Mouse (Mus musculus): ENCODE data around the gene Fpr2.

The Fpr2 gene

GRCm38 (mm10) chr17:17887774-17888248 is at the start of gene Fpr2, which contains the start of gene Fpr3:
Gene Fpr2 (plus strand): TSS chr17:17887824.
Gene Fpr3 (plus strand): TSS chr17:17887852.
- CTCF ChIA-PET, result no interaction called here
- POLR2A ChIA-PET, result no interaction called here

- ChIA-PET POLR2A (interaction anchor here (0.6 to 3.3 kb wide), 31 partner anchors 8 to 464 kb away, joined by 3 to 62 read pairs (median 5); partner anchors contain the start of genes Spaca6 (in 4 of the 4), Lnpep (in 3 of the 4) and Riok2 (in 1 of the 4)), CTCF (interaction anchor here (0.5 to 2.7 kb wide), 27 partner anchors 8 to 534 kb away, joined by 3 to 56 read pairs (median 4); partner anchors contain the start of gene Spaca6 (in 3 of the 4))
Measured at GRCm38 (mm10) chr17:17837919-17838701, 49.5 kb upstream of the Fpr2 start.

DNA sequence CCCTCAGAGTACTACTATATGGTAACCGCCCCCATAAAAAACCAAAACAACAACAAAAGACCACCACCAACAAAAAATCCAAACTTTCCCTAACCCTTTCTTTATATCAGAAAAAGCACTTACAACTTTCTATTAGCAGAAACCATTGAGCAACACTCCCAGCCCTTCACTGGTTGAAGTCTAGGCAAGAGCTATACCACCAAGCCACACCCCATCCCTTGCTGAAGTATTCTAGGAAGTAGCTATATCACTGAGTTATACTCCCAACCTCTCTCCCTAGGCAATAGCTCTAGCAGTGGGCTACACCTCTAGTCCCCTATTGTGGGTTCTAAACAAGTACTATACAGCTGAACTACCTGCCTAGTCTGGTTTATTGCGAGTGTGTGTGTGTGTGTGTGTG is 48.3 kb upstream of the Fpr2 start:
- POLR2A ChIA-PET, result interaction anchor here in 3 of 4 experiments (0.9 to 3.3 kb wide), 9 partner anchors 9 to 236 kb away, joined by 3 to 62 read pairs (median 9); partner anchors contain the start of genes Spaca6 (in 3 of the 3) and Lnpep (in 1 of the 3)
- CTCF ChIA-PET, result interaction anchor here in 2 of 4 experiments (0.5 to 2.7 kb wide), 2 partner anchors 13 to 73 kb away, joined by 4 to 13 read pairs; no protein-coding TSS in a partner anchor

DNA sequence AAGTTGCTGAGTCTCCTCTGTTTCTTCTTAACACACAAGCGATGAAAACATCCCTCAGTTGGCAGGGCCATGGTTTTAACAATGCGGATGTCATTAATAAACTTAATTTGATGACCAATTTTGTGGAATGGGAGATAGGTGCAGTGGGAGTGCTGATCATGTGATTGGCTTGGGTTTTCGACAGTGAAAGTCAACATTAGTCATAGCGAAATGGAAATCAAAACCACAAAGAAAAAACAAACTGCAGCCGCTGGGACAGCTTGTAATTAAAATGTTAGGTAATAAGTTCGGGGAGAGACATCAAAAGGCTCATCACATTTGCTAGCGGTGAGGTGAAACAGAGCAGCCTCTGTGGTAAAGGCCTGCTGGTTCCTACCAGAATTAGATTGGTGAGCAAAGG is 46.8 kb upstream of the Fpr2 start:
- ChIA-PET CTCF (no interaction called here), POLR2A (no interaction called here)

GRCm38 (mm10) chr17:17843534-17844261 is 43.9 kb upstream of the Fpr2 start:
- POLR2A ChIA-PET, result interaction anchor here in 1 of 4 experiments (1.1 kb wide), 1 partner anchor 12 kb away, joined by 3 read pairs; no protein-coding TSS in a partner anchor
- CTCF ChIA-PET, result no interaction called here

DNA sequence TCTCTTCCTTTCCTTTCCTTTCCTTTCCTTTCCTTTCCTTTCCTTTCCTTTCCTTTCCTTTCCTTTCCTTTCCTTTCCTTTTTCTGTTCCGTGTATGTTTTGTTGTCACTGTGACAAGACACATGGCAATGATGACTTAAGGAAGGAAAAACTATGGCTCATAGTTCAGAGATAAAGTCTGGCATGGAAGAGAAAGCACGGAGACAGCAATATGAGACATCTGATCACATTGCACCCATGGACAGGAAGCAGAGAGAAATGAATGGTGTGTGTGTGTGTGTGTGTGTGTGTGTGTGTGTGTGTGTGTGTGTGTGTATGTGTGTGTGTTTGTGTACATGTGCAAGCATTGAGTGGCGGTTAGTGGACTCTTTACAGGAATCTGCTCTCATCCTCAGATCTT is 43.0 kb upstream of the Fpr2 start:
- ChIA-PET CTCF (interaction anchor here in 2 of 4 experiments (1.3 to 1.4 kb wide), 2 partner anchors 12 to 415 kb away, joined by 3 to 4 read pairs; no protein-coding TSS in a partner anchor), POLR2A (interaction anchor here in 2 of 4 experiments (0.5 to 2.5 kb wide), 2 partner anchors 7 to 16 kb away, joined by 3 to 11 read pairs; no protein-coding TSS in a partner anchor)

DNA sequence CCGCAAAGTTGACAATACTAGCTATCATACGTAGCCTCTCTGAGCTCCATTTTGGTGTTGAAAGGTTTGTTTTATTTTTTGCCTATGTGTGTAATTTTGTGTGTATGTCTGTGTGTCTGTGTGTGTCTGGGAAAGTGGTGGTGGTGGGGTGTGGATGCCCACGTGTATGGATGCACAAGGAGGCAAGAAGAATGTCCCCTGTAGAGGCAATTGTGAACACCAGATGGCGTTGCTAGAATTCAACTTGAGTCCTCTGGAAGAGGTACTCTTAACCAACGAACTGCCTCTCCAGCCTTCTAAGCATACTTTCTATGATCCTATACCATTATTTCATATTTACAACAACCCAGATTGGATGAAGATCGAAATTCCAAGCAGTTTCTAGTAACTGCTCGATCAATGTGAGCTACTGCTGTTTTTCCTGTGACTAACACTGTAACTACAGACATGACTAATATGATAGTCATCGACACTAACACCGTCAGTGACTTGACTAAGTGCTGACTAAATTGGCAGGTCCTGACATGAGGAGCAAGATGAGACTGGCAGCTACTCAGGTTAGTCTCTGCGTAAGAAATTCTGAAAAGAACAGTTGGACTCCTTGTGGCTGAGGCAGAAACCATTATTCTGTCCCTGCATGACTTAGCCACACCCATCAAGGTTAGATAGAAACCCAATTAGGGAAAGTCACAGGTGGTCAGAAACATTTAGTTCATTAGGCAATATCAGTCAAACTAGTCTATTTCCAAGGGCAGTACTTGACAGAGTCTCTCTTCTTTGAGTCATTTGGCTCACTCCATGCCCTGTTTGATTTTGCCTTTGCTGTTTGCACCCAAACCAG is 42.2 kb upstream of the Fpr2 start:
- CTCF ChIA-PET, result interaction anchor here in 2 of 4 experiments (0.7 to 1.4 kb wide), 4 partner anchors 11 to 416 kb away, joined by 3 to 4 read pairs (median 3); no protein-coding TSS in a partner anchor
- POLR2A ChIA-PET, result interaction anchor here in 2 of 4 experiments (0.5 to 2.5 kb wide), 2 partner anchors 8 to 17 kb away, joined by 3 to 11 read pairs; no protein-coding TSS in a partner anchor

DNA sequence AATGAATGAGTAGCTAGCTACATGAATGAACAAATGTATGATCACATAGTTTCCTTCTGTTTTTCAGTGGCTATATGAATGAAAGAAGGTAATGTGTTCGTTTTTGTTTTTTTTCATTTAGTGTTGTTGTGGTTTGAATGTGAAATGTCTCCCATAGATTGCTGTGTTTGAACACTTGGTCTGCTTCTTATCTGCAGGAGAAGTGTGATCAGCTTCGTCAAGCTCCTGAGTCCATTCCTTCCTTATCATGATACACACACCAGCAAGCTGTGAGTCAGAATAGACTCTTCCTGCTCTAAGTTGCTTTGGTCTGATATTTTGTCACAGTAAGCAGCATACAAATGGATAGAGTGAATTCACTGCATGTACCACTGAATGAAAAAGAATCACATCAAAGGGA is 38.6 kb upstream of the Fpr2 start:
- POLR2A ChIA-PET, result interaction anchor here (0.7 to 2.2 kb wide), 6 partner anchors 9 to 87 kb away, joined by 3 to 8 read pairs (median 4); no protein-coding TSS in a partner anchor
- CTCF ChIA-PET, result interaction anchor here in 1 of 4 experiments (1.6 kb wide), 1 partner anchor 11 kb away, joined by 6 read pairs; no protein-coding TSS in a partner anchor

GRCm38 (mm10) chr17:17849906-17850712 is 37.5 kb upstream of the Fpr2 start:
- ChIA-PET POLR2A (interaction anchor here in 1 of 4 experiments (0.5 kb wide), 1 partner anchor 24 kb away, joined by 4 read pairs; no protein-coding TSS in a partner anchor), CTCF (no interaction called here)

DNA sequence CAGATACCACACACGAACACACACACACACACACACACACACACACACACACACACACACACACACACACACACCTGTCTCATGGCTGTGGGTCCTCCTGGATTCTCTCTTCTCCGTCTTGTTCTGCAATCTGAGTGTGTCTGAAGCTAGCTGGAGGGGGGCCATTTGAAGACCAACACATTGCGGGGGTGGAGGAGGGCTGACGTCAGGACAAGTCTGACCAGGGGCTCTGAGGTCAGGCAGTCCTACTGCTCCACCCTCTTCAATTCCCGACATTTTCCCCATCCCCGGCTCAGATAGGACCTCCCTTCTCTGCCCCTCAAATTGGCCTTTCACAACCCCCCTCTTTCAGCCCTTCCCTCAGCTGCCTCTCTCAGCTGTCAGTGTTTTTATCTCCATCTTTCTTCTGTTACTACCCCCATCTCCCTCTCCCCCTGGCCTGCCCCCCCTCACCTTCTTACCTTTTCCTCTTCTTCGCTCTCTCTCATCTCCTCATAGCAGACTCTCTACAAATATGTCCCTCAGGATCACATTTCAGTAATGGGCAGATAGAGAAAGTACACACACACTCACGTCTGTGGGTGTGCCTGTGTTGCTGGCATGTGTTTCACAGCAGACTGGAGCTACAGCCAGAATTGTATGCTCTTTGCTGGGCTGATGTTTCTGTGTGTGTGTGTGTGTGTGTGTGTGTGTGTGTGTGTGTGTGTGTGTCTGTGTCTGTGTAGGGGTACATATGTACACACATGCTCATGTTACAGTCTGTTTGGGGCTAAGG is 32.4 kb upstream of the Fpr2 start, which contains the start of gene Has1:
Gene Has1, minus strand, starts transcription at position 142 of the 775 bp plus-strand sequence.
- ChIA-PET CTCF (no interaction called here), POLR2A (interaction anchor here in 1 of 4 experiments (0.8 kb wide), 1 partner anchor 13 kb away, joined by 5 read pairs; no protein-coding TSS in a partner anchor)

GRCm38 (mm10) chr17:17856612-17857011 is 31.0 kb upstream of the Fpr2 start:
- ChIA-PET CTCF (interaction anchor here in 1 of 4 experiments (1.0 kb wide), 2 partner anchors 11 to 19 kb away, joined by 3 read pairs; no protein-coding TSS in a partner anchor), POLR2A (interaction anchor here in 1 of 4 experiments (0.5 to 0.8 kb wide), 2 partner anchors 28 to 30 kb away, joined by 3 to 4 read pairs; partner anchors contain the start of gene Spaca6)

GRCm38 (mm10) chr17:17857446-17857845 is 30.2 kb upstream of the Fpr2 start:
- ChIA-PET POLR2A (no interaction called here), CTCF (no interaction called here)

GRCm38 (mm10) chr17:17860110-17860509 is 27.5 kb upstream of the Fpr2 start:
- ChIA-PET POLR2A (interaction anchor here in 1 of 4 experiments (0.6 kb wide), 1 partner anchor 33 kb away, joined by 3 read pairs; no protein-coding TSS in a partner anchor), CTCF (interaction anchor here in 2 of 4 experiments (0.6 to 0.7 kb wide), 3 partner anchors 14 to 93 kb away, joined by 3 read pairs; no protein-coding TSS in a partner anchor)

- ChIA-PET CTCF (no interaction called here), POLR2A (interaction anchor here in 2 of 4 experiments (1.0 to 1.6 kb wide), 2 partner anchors 24 to 25 kb away, joined by 3 to 5 read pairs; no protein-coding TSS in a partner anchor)
Measured at GRCm38 (mm10) chr17:17862360-17862759, 25.3 kb upstream of the Fpr2 start.

DNA sequence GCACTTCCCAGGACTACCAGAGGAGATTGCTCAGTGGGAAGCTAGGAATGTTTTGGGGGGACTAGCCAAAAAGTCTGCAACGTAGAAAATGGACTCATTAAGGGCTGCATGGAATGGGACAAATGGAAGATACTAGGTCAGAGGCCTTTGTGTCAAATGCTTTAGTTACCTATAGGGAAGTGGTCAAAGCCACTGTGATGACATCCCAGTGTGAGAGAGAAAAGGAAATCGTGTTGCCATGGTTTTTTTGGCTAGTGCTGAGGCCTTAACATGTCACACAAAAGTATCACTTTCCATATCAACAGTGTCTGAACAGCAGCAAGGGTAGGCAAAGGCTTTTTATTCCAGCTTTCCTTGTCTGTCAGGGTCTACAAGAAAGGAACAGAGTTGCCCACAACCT is 22.5 kb upstream of the Fpr2 start:
- ChIA-PET POLR2A (no interaction called here), CTCF (no interaction called here)

GRCm38 (mm10) chr17:17866801-17867469 is 20.7 kb upstream of the Fpr2 start:
- POLR2A ChIA-PET, result no interaction called here
- CTCF ChIA-PET, result interaction anchor here in 1 of 4 experiments (0.6 kb wide), 1 partner anchor 29 kb away, joined by 3 read pairs; no protein-coding TSS in a partner anchor

Data from embryonic stem cell, embryonic (primary cell).